Mouse (Mus musculus): Measurements from ENCODE around the gene Kazn. TPM values are rescaled to one million over a fixed set of nuclear protein-coding genes. Genes with fewer than 3 reads are reported as not detected.

Kazn gene
- polyA plus RNA-seq, 1 experiment from 2014 or later, result 12.9 TPM

DNA sequence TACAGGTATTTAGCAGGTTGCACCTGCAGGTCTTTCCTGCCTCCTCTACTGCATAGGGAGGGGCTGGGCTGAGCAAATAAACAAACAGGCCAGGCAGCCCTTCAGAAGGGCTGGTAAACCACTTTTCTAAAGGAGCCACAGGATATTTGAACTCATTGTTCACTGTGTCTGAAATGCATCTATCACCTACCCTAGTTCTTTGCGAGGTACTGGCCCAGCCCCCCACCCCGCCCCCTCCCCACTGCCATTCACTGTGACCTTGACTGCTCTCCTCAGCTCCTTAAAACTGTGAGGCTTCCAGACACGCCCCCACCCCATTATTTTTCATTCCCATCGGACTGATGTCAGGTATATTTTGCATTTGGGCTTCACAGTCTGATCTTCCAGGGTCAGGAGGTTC lies 69.6 kb downstream of the Kazn start:
- Histone ChIP-seq H3K9ac (ENCODE audit: low read depth, low read length) (no peak overlapping the region), H3K4me3 (ENCODE audit: low read length) (no peak overlapping the region), H3K9me3 (ENCODE audit: control insufficient read depth, low read length) (no peaks in the 10 kb centered on the region), H3K27me3 (ENCODE audit: control insufficient read depth, insufficient read depth, low read length) (no peaks in the 10 kb centered on the region), H3K4me2 (replicated peaks; ENCODE audit: low read depth, low read length) (no peak overlapping the region), H3K4me1 (ENCODE audit: control insufficient read depth, insufficient read depth, low read length) (peaks cover 52% of the 10 kb centered on the region), H3K36me3 (ENCODE audit: control insufficient read depth, insufficient read depth, low read length) (no peaks in the 10 kb centered on the region), H3K27ac (ENCODE audit: low read depth, low read length) (no peak overlapping the region)
- ATAC-seq (ENCODE audit: low FRiP score, low TSS enrichment), result no peak
- 62% methylated on average over 4 of the region's 4 CpGs for WGBS

DNA sequence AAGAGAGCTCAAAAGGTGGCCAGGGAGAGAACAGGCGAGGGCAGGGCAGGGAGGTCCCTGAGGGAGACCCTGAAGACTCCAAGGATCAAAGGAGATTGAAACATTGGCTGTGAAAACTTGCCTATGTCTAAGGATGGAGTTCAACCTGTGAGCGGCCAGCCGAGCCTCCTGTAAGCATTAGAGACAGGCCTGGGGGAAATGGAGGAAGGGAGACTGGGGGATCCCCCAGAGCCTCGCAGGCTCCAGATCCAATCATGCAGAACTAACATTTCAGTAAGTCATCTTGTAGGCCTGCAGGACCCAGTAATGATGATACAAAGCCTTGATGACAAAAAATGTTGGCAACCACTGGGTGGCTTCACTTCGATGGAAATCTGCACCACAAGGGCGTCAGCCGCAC lies 70.8 kb downstream of the Kazn start:
- Histone ChIP-seq H3K9ac (ENCODE audit: low read depth, low read length) (no peak overlapping the region), H3K27me3 (ENCODE audit: control insufficient read depth, insufficient read depth, low read length) (no peaks in the 10 kb centered on the region), H3K27ac (ENCODE audit: low read depth, low read length) (no peak overlapping the region), H3K4me2 (replicated peaks; ENCODE audit: low read depth, low read length) (no peak overlapping the region), H3K36me3 (ENCODE audit: control insufficient read depth, insufficient read depth, low read length) (no peaks in the 10 kb centered on the region), H3K9me3 (ENCODE audit: control insufficient read depth, low read length) (no peaks in the 10 kb centered on the region), H3K4me1 (ENCODE audit: control insufficient read depth, insufficient read depth, low read length) (peaks cover 44% of the 10 kb centered on the region), H3K4me3 (ENCODE audit: low read length) (no peak overlapping the region)
- ATAC-seq (ENCODE audit: low FRiP score, low TSS enrichment), result no peak
- 71% methylated on average over 7 of the region's 7 CpGs for WGBS

- Histone ChIP-seq H3K4me2 (replicated peaks; ENCODE audit: low read depth, low read length) (no peak overlapping the region), H3K27me3 (ENCODE audit: control insufficient read depth, insufficient read depth, low read length) (no peaks in the 10 kb centered on the region), H3K9me3 (ENCODE audit: control insufficient read depth, low read length) (peaks cover 10% of the 10 kb centered on the region; the same call in 1 of the 2 replicates), H3K4me3 (ENCODE audit: low read length) (no peak overlapping the region), H3K27ac (ENCODE audit: low read depth, low read length) (peak overlapping the region; percentile 47; the same call in 1 of the 2 replicates), H3K36me3 (ENCODE audit: control insufficient read depth, insufficient read depth, low read length) (no peaks in the 10 kb centered on the region), H3K4me1 (ENCODE audit: control insufficient read depth, insufficient read depth, low read length) (peaks cover 27% of the 10 kb centered on the region), H3K9ac (ENCODE audit: low read depth, low read length) (peak overlapping the region; percentile 12; the same call in 1 of the 2 replicates)
- WGBS, result 16% methylated on average over 18 of the region's 18 CpGs
- no peak for ATAC-seq (ENCODE audit: low FRiP score, low TSS enrichment)
These were observed 73.1 kb downstream of the Kazn start for GRCm38 (mm10) chr4:142165835-142166701.

GRCm38 (mm10) chr4:142165363-142165762 lies 73.8 kb downstream of the Kazn start:
- no peak overlapping the region for H3K4me2 ChIP-seq (replicated peaks; ENCODE audit: low read depth, low read length)
- H3K4me3 ChIP-seq (ENCODE audit: low read length), result no peak overlapping the region
- whole genome bisulfite sequencing, result 56% methylated on average over 5 of the region's 5 CpGs
- H3K27me3 ChIP-seq (ENCODE audit: control insufficient read depth, insufficient read depth, low read length), result no peaks in the 10 kb centered on the region
- H3K9me3 ChIP-seq (ENCODE audit: control insufficient read depth, low read length), result peaks cover 10% of the 10 kb centered on the region; the same call in 1 of the 2 replicates
- no peak for ATAC-seq (ENCODE audit: low FRiP score, low TSS enrichment)
- H3K36me3 ChIP-seq (ENCODE audit: control insufficient read depth, insufficient read depth, low read length), result no peaks in the 10 kb centered on the region
- no peak overlapping the region for H3K9ac ChIP-seq (ENCODE audit: low read depth, low read length)
- H3K27ac ChIP-seq (ENCODE audit: low read depth, low read length), result no peak overlapping the region
- peaks cover 26% of the 10 kb centered on the region for H3K4me1 ChIP-seq (ENCODE audit: control insufficient read depth, insufficient read depth, low read length)

DNA sequence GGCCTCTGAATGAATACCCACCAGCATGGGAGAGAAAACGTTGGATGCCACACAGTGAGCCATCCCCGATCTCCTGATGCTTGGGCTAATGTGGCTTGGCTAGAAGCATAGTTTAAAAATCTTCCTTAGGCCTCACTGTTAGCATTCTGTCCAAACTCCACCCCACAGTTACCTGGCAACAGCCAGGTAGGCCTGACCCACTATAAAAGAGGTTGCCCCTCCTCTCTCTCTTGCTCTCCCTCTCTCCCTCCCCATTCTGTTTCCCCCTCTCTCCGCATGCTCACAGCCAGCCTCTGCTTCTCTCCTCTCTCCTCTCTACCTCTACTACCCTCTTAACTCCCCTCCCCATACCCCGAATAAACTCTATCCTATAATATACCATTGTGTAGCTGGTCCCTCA lies 74.8 kb downstream of the Kazn start:
- Histone ChIP-seq H3K4me3 (ENCODE audit: low read length) (no peak overlapping the region), H3K9me3 (ENCODE audit: control insufficient read depth, low read length) (peaks cover 10% of the 10 kb centered on the region; the same call in 1 of the 2 replicates), H3K4me1 (ENCODE audit: control insufficient read depth, insufficient read depth, low read length) (peaks cover 26% of the 10 kb centered on the region), H3K36me3 (ENCODE audit: control insufficient read depth, insufficient read depth, low read length) (no peaks in the 10 kb centered on the region), H3K27me3 (ENCODE audit: control insufficient read depth, insufficient read depth, low read length) (no peaks in the 10 kb centered on the region), H3K9ac (ENCODE audit: low read depth, low read length) (no peak overlapping the region), H3K27ac (ENCODE audit: low read depth, low read length) (no peak overlapping the region), H3K4me2 (replicated peaks; ENCODE audit: low read depth, low read length) (no peak overlapping the region)
- 52% methylated on average over 4 of the region's 4 CpGs for WGBS
- ATAC-seq (ENCODE audit: low FRiP score, low TSS enrichment), result no peak

- Histone ChIP-seq H3K9ac (ENCODE audit: low read depth, low read length) (no peak overlapping the region), H3K4me3 (ENCODE audit: low read length) (no peak overlapping the region), H3K4me1 (ENCODE audit: control insufficient read depth, insufficient read depth, low read length) (peaks cover 26% of the 10 kb centered on the region), H3K27ac (ENCODE audit: low read depth, low read length) (0 out of 2 replicates have a peak overlapping the region, but pooled peaks have one; percentile 56), H3K36me3 (ENCODE audit: control insufficient read depth, insufficient read depth, low read length) (no peaks in the 10 kb centered on the region), H3K9me3 (ENCODE audit: control insufficient read depth, low read length) (peaks cover 10% of the 10 kb centered on the region; the same call in 1 of the 2 replicates), H3K27me3 (ENCODE audit: control insufficient read depth, insufficient read depth, low read length) (no peaks in the 10 kb centered on the region), H3K4me2 (replicated peaks; ENCODE audit: low read depth, low read length) (no peak overlapping the region)
- 19% methylated on average over 3 of the region's 3 CpGs for WGBS
- ATAC-seq (ENCODE audit: low FRiP score, low TSS enrichment), result peak; percentile 62
These were observed 75.3 kb downstream of the Kazn start for GRCm38 (mm10) chr4:142163862-142164261.

DNA sequence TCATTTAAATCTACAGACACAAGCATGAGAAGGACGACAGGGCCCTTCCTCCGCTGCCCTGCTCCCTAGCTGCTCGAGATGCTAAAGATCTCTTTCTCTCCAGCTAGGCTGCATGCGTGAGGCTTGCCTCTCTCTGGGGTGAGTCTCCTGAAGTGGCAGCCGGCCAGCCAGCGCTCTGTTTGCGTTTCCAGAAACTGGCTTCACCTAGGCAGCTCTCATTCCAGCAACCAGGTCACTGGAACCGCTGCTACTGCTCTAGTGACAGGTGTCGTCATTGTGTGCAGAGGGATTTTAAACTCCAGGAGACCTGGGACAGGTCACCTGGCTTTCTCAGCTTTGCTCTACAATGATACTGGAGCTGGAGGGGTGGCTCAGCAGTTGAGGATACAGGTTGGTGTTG lies 76.5 kb downstream of the Kazn start:
- WGBS, result 84% methylated on average over 9 of the region's 9 CpGs
- ATAC-seq (ENCODE audit: low FRiP score, low TSS enrichment), result no peak
- no peaks in the 10 kb centered on the region for H3K27me3 ChIP-seq (ENCODE audit: control insufficient read depth, insufficient read depth, low read length)
- H3K4me2 ChIP-seq (replicated peaks; ENCODE audit: low read depth, low read length), result no peak overlapping the region
- peaks cover 19% of the 10 kb centered on the region for H3K4me1 ChIP-seq (ENCODE audit: control insufficient read depth, insufficient read depth, low read length)
- peaks cover 10% of the 10 kb centered on the region; the same call in 1 of the 2 replicates for H3K9me3 ChIP-seq (ENCODE audit: control insufficient read depth, low read length)
- no peak overlapping the region for H3K27ac ChIP-seq (ENCODE audit: low read depth, low read length)
- no peak overlapping the region for H3K4me3 ChIP-seq (ENCODE audit: low read length)
- H3K36me3 ChIP-seq (ENCODE audit: control insufficient read depth, insufficient read depth, low read length), result no peaks in the 10 kb centered on the region
- H3K9ac ChIP-seq (ENCODE audit: low read depth, low read length), result no peak overlapping the region

- peaks cover 19% of the 10 kb centered on the region for H3K4me1 ChIP-seq (ENCODE audit: control insufficient read depth, insufficient read depth, low read length)
- no peak overlapping the region for H3K4me3 ChIP-seq (ENCODE audit: low read length)
- no peak overlapping the region for H3K27ac ChIP-seq (ENCODE audit: low read depth, low read length)
These were observed 77.1 kb downstream of the Kazn start for GRCm38 (mm10) chr4:142162102-142162501.

GRCm38 (mm10) chr4:142160041-142160440 lies 79.2 kb downstream of the Kazn start:
- ATAC-seq (ENCODE audit: low FRiP score, low TSS enrichment), result no peak
- peaks cover 10% of the 10 kb centered on the region; the same call in 1 of the 2 replicates for H3K9me3 ChIP-seq (ENCODE audit: control insufficient read depth, low read length)
- no peaks in the 10 kb centered on the region for H3K36me3 ChIP-seq (ENCODE audit: control insufficient read depth, insufficient read depth, low read length)
- no peak overlapping the region for H3K9ac ChIP-seq (ENCODE audit: low read depth, low read length)
- H3K4me2 ChIP-seq (replicated peaks; ENCODE audit: low read depth, low read length), result no peak overlapping the region
- H3K27ac ChIP-seq (ENCODE audit: low read depth, low read length), result no peak overlapping the region
- 86% methylated on average over 8 of the region's 8 CpGs for WGBS
- no peaks in the 10 kb centered on the region for H3K27me3 ChIP-seq (ENCODE audit: control insufficient read depth, insufficient read depth, low read length)
- peaks cover 5% of the 10 kb centered on the region for H3K4me1 ChIP-seq (ENCODE audit: control insufficient read depth, insufficient read depth, low read length)
- no peak overlapping the region for H3K4me3 ChIP-seq (ENCODE audit: low read length)

More at GRCm38 (mm10) chr4:142162102-142162501, 77.1 kb downstream of the Kazn start:
- Histone ChIP-seq H3K9ac (ENCODE audit: low read depth, low read length) (no peak overlapping the region), H3K36me3 (ENCODE audit: control insufficient read depth, insufficient read depth, low read length) (no peaks in the 10 kb centered on the region), H3K9me3 (ENCODE audit: control insufficient read depth, low read length) (peaks cover 10% of the 10 kb centered on the region; the same call in 1 of the 2 replicates), H3K27me3 (ENCODE audit: control insufficient read depth, insufficient read depth, low read length) (no peaks in the 10 kb centered on the region), H3K4me2 (replicated peaks; ENCODE audit: low read depth, low read length) (no peak overlapping the region)
- 97% methylated on average over 2 of the region's 2 CpGs for WGBS
- no peak for ATAC-seq (ENCODE audit: low FRiP score, low TSS enrichment)

Data from kidney, embryonic 14.5 days (tissue).